Mouse (Mus musculus): ENCODE data around the gene Agpat3.

The Agpat3 gene

DNA sequence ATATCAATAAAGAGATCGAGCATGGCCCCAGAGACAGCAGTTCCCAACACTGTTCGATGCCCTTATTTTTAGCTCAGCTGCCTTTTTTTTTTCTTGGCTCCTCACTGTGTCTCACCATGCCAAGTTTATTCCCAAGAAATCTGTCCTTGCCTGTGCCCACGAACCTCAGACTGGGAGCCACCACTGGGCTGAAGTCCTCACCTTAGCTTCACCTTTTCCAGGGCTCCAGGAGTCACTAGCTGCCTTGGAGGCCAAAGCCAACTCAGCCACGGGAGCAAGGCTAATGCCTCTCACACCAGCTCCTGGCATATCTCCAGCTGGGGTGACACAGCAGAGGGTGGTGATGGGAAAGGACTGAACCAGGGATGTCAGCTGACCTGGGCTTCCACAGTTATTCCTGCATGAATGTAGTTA is 96.6 kb downstream of the Agpat3 start:
- DNase-seq = peak; percentile 73 to 85

DNA sequence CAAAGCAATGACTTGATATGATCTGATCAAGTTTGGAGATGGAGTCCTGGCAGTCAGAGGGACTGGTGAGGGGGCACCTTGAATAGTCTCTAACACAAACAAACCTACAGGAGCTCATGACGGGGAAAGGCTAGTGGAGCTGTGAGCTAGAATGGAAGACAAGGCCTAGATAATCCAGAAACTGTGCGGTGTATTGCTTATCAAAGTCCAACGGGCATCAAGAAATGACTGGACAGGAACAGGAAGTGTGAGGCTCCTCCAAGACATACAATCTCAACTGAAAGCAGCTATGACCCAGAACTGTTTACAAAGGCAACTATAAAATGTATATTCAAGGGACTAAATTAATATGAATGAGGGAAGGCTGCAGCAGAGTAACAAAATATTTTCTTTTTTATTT is 105.1 kb downstream of the Agpat3 start:
- DNase-seq = no peak

DNA sequence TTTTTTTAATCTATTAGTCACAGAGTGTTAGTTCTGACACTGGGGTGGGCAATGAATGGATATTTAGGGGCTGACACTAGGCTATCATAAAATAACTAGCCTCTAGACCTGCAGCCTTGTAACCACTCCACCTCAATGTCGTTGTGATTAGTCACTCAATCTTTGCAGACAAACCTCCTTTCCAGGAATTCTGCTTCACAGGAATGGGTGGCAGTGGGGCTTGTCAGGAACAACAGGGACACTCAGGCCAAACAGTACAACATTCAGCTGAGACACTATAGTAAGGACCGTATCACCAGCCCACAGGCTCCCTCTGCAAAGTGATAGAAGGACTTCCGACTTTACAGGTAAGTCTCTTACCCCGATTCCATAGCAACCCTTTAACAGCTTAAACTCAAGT is 105.6 kb downstream of the Agpat3 start:
- no peak for DNase-seq

DNA sequence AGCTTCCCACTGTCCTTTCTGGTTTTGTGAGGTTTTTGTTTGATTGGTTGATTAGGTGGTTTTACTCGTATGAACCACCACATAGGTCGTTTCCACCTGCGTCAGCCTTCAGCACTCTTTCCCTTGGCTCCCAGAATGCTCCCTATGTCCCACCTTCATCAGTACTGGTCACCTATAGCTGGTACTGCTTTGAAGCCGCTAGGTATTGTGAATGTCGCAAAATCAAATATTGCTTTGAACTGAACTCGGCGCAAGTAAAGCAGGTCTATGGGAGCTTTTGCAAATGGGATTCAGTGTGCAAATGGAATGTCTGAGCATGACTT is 107.1 kb downstream of the Agpat3 start:
- DNase-seq = no peak

DNA sequence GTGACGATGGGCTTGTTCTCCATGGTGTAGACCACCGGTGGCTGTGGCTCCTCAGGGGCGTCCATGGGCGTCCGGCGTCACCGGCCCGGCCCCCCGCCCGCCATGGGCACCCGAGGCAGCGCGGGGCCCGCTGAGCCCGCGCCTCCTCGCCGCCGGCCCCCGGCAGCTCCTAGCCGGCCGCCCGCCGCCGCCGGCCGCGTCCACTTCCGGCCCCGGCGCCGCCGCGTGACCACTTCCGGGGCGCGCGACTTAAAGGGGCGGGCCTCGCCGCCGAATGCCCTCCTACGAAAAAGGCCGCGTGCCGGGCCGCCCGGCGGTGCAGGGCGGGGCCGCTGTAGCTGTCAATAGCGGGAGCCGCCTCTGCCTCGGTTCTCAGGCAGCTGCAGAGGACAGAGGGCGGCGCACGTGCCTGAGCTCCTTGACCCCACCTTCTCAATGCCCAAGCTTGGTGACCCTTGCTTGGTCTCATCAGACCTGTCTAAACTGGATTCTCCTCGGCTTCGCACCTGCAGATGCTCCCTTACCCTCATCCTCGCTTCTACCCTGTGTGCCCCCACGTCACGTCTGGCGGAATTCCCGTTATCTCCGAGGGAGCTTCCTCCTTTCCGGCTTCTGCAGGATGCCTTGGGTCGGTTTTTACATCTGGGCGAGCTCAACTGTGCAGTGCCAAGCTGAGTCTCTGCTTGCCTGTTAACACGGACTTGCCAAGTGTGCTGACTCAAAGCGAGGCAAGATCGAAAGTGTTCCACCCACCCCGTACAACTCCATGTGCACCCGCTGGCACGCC is 107.7 kb downstream of the Agpat3 start, which contains the start of gene Trappc10:
Trappc10 (minus strand) TSS at position 204 of the 787 bp plus-strand sequence.
- peak; percentile 90 to 93 for DNase-seq

DNA sequence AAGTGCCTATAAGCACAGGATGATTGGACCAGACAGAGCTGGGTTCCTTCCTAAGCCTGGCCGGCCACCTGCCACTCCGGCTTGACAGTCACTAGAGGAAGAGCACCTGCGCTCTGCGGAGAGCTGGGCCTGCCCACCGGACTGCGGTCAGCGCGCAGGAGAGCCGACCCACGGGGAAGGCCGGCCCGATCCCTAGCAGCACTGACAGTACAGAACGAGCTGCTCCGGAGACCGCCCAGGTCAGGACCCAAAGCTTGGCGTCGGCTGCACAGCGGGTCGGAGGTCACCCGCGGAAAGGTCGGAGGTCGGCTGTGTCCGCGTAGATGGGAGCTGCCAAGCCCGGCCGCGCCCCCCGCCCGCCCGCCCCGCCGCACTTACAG is 108.2 kb downstream of the Agpat3 start:
- peak; percentile 55 to 71 for DNase-seq

DNA sequence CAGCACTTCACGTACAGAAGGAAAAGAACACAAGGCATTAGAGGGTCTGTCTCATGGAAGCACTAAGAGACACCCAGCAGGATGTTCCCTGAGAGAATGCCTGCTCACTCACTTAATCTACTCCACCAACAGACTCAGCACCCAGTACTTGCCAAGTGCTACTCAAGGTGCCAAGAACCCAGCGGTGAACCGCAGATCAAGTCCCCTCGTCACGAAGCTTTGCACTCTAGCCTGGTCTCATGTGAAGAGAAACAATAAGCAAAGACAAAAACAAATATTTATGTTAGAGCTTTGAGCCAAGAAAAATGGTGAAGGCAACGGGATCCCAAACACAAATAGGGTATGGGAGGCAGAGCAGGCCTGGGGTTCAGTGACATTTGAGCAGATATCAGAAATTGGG is 113.4 kb downstream of the Agpat3 start:
- DNase-seq = no peak

DNA sequence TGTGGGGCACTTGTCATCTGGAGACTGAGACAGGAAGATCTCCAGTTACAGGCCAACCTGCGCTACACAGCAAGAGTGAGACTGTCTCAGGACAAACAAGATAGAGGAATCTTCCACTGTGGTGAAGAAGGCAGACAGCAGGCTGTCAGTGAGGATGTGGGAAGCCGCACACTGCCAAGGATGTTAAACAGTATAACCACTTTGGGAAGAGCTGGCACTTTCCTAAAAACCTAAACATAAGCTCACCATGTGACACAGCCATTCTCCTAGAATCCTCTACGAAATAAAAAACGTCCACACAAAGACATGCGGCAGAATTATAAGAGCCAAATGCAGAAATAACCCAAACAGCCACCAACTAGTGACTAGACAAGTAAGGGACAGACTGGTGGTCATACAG is 114.0 kb downstream of the Agpat3 start:
- DNase-seq = no peak

DNA sequence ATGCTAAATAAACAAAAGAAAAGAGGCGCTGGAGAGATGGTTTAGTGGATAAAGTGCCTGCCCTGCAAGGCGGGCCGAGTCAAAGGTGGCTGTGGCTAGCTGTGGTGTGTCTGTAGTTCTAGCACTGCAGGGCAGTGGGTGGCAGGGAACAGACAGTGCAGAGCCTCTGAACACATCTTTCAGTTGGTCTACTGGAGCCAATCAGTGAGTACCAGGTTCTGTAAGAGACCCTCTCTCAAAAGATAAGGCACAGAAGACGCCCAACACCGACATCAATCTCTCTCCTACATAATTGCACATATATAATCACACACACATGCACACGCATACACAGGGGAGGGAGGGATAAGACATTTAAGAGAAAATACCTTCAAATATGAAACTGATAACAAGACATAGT is 114.5 kb downstream of the Agpat3 start:
- no peak for DNase-seq

DNA sequence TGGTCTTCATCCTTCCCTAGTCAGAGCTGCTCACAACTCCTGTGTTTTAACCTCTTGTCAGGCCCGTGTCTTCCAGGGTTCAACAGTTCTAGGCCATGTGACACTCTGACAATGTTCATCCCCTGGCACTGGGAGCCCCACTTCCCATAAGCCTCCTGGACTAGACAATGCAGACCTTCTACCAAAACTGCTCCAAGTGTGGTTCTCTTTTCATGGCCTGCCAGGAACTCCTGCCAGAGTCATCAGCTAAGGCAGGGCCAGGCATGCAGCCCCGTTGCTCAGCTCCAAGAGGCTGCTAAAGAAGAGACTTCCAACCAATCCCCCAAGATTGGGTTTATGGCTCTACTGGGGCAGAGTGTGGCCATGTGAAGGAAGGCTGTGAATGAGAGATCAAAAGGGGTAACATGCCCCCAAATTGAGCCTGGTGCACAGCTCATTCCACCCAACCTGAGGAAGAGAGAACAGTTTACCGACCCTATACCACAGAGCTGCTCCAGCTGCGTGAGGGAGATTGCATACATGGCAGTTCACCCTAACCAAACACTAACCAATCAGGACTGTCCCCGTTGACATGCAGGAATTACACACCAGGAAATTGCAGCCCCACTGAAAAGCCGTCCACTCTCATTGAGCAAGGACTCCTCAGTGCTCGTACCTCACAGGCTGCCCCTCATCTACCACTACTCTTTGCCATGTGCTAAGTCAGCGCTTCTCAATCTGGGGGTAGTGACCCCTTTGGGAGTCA is 115.2 kb downstream of the Agpat3 start:
- no peak for DNase-seq

DNA sequence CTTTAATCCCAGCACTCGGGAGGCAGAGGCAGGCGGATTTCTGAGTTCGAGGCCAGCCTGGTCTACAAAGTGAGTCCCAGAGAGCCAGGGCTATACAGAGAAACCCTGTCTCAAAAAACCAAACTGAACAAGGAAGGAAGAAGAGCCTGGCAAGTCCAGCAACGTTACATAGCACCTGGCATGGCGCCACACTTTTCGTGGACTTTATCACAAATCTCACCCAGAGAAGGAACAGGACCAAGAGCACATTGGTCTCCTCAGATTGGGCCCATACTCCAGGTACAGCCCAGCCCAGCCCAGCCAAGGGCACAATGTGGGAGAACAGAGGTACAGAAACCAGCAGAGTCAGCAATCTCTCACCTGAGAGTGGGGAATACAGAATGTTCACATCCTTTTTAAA is 118.5 kb downstream of the Agpat3 start:
- DNase-seq = peak; percentile 69 to 83

DNA sequence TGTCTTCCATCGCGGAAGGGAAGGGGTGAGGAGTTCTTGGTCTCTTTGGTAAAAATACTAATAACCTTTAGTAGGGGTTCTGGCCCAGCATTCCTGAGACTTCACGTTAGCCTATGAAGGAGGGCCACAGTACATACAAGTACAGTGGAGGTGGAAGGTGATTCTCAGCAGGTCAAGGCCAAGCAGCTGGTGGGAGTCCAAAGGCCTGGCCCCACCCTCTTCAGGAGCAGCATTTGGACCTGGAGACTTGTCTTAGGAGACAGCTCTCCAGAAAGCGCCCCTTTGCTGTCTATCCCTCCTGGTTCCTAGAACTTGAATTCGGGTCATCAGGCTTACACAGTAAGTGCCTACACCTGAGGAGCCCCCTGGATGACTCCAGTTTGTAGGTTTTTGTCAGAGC is 119.1 kb downstream of the Agpat3 start:
- DNase-seq = peak; percentile 52 to 60

DNA sequence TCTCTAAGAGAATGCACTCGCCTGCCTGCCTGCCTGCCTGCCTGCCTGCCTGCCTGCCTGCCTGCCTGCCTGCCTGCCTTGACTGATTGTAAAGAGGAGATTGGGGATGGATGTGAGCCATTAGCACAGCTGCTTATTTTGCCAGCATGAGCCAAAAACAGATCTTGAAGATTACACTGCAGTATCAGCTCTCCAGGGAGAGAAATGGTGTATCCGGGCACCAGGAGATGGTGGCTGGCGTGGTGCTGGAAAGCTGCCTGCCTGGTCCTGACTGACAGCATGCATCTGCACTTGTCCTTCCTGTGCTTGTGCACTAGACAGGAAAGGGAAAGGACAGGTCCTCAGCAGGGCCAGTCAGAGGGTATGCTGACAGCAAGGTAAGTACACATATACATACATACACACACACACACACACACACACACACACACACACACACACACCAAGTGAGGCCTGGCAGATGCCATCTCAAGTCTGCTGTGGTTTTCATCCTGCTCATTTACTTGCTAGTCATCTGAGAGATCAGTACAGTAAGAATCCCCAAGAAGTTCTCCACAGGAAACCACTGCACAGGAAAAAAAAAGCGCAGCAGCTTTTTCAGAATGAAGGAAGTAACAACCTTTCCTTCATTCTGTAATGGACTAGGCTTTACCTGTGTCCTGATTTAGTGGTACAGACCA is 119.8 kb downstream of the Agpat3 start:
- DNase-seq = no peak

DNA sequence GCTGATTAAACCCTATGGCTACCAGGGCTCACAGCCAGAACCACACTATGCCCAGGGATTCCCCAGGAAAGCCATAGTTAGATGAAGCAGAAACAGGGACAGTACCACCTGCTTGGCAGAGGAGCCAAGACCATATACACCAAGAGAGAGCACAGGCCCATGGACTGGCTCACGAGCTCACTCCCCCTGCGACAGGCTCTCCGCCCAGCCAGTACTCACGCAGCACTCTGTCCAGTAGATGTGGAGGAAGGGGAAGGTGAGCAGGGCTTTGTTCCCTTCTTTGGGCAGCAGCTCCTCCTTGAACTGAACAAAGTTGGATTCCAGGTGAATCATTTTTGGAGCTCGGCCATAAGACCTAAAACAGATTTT is 123.7 kb downstream of the Agpat3 start:
- no peak for DNase-seq

DNA sequence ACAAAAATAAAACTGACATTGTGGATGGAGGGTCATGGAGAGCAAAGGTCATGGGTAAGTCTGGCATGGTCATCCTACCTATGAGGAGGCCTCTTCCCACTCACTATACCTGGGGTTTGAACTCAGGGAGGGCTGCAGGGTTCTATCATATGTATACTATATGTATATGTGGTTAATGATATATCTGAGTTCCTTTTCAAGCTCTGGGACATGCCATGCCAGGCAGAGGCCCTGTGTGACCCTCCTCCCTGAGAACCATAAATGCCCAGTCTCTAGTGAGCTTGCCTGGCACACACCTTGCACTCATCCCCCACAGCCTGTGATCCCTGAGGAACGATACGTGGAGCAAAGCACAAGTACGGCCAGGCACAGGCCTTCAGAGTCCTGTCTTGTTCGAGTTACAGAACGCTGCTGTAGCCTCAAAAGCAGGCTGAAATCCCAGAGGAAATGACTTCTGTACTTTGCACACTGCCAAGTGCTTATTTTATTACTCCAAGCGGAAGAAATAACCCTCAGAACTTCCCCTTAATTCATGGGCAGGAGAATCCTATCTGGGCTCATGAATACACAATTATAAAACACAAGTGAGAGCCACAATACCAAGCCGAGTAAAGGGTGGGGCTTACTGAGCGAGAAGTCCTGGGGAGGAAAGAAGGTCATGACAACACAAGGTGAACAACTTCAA is 124.3 kb downstream of the Agpat3 start:
- DNase-seq = peak in 1 of 2 experiments; percentile 33

DNA sequence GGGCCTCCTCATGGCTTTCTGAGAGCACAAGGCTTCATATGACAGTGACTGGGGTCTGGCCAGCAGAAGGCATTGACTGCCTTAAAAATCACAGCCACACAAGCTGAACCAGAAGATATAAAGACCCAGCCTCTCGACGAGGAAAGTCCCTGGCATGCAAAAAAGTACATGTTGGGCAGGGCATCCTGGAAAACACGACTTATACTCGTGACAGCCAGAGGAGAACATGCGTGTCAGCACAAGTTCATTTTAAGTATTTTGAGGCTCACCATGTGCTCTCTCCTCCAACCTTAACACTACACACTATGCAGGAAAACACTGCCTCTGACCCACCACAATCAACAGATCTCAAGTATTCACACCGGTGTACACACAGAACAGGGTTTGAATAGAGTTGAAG is 128.2 kb downstream of the Agpat3 start:
- DNase-seq = no peak

DNA sequence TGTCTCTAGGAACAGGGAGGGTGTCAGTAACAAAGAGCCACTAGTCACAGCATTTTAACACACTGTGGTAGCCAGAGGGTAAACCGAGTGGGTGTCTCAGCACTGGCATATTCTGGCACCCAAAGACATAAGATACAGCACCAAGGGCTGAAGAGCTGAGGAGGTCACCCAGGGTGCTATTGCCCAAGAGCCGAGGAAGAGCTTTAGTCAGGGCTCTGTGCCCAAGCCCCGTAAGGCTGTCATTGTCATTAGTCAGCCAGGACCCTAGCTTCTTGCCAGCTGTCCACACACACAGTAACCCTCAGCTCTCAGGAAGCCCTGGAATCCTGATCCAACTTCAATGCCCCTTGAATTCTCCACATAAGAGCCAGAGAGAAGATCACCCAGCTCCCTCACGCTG is 129.4 kb downstream of the Agpat3 start:
- DNase-seq = no peak

DNA sequence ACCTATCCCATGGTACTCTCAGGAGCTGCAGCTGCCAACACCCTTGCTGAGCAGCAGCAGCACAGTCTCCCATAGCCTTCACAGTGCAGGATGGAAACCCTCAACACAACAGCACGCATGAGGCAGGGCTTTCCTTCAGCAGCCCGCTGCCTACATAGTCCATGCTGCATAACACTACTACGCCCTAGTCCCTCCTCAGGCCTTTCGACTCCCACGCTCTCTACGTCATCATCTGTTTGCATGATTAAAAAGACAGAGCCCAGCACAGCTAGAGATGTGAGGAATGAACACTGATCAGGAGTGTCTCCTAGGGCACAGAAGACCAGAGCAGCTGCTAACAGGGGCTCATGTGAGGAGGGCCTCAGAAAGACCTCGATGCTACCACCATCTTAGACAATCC is 131.0 kb downstream of the Agpat3 start:
- no peak for DNase-seq

DNA sequence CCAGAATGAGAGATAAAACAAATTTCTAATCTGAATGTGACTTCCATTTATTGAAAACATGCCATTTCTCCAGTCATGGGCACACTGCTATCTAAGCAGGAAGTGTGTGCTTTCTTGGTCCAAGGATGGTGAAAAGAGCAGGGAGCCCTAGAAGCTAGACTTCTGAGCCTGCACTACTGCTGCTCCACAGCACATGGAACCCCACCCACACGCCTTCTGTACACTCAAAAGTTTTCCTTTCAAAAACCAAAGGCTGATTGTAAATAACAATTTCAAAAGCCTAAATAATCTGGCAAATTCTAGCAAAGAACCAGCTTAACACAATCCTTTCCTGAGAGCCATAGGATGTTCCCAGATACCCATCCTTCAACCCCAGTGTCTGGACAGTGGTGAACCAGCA is 132.8 kb downstream of the Agpat3 start:
- no peak for DNase-seq

Measured in kidney, postnatal 36 days (tissue).